Mouse (Mus musculus): ENCODE data around the gene Nuak2.

DNA sequence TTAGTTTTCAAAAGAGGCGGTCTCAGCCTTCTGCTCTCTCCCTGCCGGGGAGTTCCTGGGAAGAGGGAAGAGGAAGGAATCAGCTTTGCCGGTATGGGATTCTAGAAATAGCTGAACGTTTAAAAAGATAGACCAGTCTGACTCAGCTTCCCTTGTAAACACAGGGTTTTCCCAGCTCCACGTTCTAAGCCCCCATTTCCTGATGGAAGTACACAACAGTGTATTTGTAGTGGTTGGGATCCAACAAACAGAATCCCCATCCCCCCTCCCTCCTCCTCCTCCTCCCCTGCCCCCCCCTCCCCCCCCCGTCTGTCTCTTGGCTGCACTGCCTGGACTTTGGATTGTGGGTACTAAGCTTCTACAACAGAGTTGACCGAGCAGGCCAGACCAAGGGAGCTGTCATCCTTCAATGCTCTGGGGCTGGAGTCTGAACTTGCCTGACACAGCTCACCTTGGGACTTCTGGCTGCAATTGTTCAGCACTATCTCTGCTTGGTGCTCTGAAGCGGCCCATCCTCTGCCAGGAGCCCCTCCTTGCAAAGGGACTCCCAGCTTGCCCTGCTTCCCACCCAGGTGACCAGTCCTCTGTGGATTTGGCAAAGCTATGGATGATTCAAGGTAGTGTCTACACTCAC, 22.2 kb downstream of the Nuak2 start:
- TF ChIP-seq HCFC1 (IDR thresholded peaks at IDR 0.05; ENCODE audit: borderline replicate concordance, insufficient read depth, low read length), result no peak
- TF ChIP-seq ZC3H11A (IDR thresholded peaks at IDR 0.05; ENCODE audit: borderline replicate concordance, low read depth, low read length), result no peak
- TF ChIP-seq CHD2 (IDR thresholded peaks at IDR 0.05; ENCODE audit: low read depth, low read length), result no peak
- TF ChIP-seq ZNF384 (IDR thresholded peaks at IDR 0.05; ENCODE audit: low read depth, low read length), result no peak
